Mouse (Mus musculus): ENCODE data around the gene Gm45717. TPM values are rescaled to one million over a fixed set of nuclear protein-coding genes. Genes with fewer than 3 reads are reported as not detected.

Gene Gm45717
- polyA plus RNA-seq, 1 experiment from 2014 or later = not detected

GRCm38 (mm10) chr7:140942811-140943210 is 12.9 kb downstream of the Gm45717 start:
- Histone ChIP-seq H3K27me3 (no peaks in the 10 kb centered on the region), H3K27ac (replicated peaks) (peak overlapping the region; percentile 99), H3K9me3 (replicated peaks) (no peaks in the 10 kb centered on the region), H3K36me3 (peaks cover 35% of the 10 kb centered on the region), H3K9ac (no peak overlapping the region), H3K4me3 (replicated peaks) (no peak overlapping the region), H3K4me2 (replicated peaks) (peak overlapping the region; percentile 64), H3K4me1 (peaks cover 41% of the 10 kb centered on the region)
- no peak for ATAC-seq (ENCODE audit: insufficient number of reproducible peaks, low FRiP score, low TSS enrichment, low read depth)
- 85% methylated on average over 10 of the region's 10 CpGs for WGBS

GRCm38 (mm10) chr7:140942341-140942740 is 13.4 kb downstream of the Gm45717 start:
- 45% methylated on average over 9 of the region's 9 CpGs for WGBS
- Histone ChIP-seq H3K4me2 (replicated peaks) (peak overlapping the region; percentile 64), H3K27me3 (no peaks in the 10 kb centered on the region), H3K9me3 (replicated peaks) (no peaks in the 10 kb centered on the region), H3K27ac (replicated peaks) (peak overlapping the region; percentile 99), H3K9ac (peak overlapping the region; percentile 51), H3K4me1 (peaks cover 41% of the 10 kb centered on the region), H3K36me3 (peaks cover 30% of the 10 kb centered on the region), H3K4me3 (replicated peaks) (peak overlapping the region; percentile 59)
- ATAC-seq (ENCODE audit: insufficient number of reproducible peaks, low FRiP score, low TSS enrichment, low read depth) = no peak

GRCm38 (mm10) chr7:140941222-140942051 is 14.3 kb downstream of the Gm45717 start, which contains the start of gene Pgghg:
TSS of gene Pgghg (plus strand) at chr7:140941391.
- WGBS = 2% methylated on average over 33 of the region's 33 CpGs
- Histone ChIP-seq H3K4me3 (replicated peaks) (peak within 1 kb of the TSS; percentile 59), H3K4me1 (peaks cover 41% of the 10 kb centered on the region)

DNA sequence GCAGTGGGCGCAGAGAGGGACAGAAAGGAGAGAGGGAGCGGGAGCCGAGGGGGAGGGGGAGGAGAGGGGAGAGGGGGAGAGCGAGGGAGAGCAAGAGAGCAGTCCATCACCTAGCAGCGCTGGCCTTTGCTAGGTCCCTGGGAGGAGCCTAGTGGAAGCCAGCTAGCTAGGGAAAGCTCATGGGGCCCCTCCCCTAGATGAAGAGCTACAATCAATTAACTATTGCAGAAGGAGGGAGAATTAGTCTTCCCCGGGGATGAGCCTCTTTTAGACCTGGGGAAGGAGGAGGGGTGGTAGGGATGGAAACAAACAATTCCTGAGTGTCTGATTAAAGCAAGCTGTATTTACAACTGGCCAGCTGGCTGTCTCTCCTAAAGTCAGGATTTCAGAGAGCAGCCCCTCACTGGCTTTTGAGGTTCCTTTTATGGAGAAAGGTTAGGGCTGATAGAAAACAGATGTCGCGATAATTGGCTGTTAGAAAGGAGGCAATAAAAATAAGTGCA is 16.0 kb downstream of the Gm45717 start:
- ATAC-seq (ENCODE audit: insufficient number of reproducible peaks, low FRiP score, low TSS enrichment, low read depth) = peak; percentile 63
- WGBS = 6% methylated on average over 8 of the region's 8 CpGs
- Histone ChIP-seq H3K36me3 (peaks cover 5% of the 10 kb centered on the region; the same call in 1 of the 2 replicates), H3K4me3 (replicated peaks) (no peak overlapping the region), H3K27me3 (0 out of 2 replicates have a peak, but pooled peaks cover 8% of the 10 kb centered on the region), H3K9me3 (replicated peaks) (no peaks in the 10 kb centered on the region), H3K27ac (replicated peaks) (peak overlapping the region; percentile 99), H3K4me2 (replicated peaks) (peak overlapping the region; percentile 31), H3K9ac (no peak overlapping the region), H3K4me1 (peaks cover 41% of the 10 kb centered on the region)

More at GRCm38 (mm10) chr7:140941222-140942051, 14.3 kb downstream of the Gm45717 start, which contains the start of gene Pgghg:
- Histone ChIP-seq H3K36me3 (peaks cover 21% of the 10 kb centered on the region), H3K27ac (replicated peaks) (peak within 1 kb of the TSS; percentile 99), H3K9ac (peak within 1 kb of the TSS; percentile 51), H3K4me2 (replicated peaks) (peak within 1 kb of the TSS; percentile 64), H3K27me3 (0 out of 2 replicates have a peak, but pooled peaks cover 4% of the 10 kb centered on the region), H3K9me3 (replicated peaks) (no peaks in the 10 kb centered on the region)
- peak; percentile 89 for ATAC-seq (ENCODE audit: insufficient number of reproducible peaks, low FRiP score, low TSS enrichment, low read depth)

DNA sequence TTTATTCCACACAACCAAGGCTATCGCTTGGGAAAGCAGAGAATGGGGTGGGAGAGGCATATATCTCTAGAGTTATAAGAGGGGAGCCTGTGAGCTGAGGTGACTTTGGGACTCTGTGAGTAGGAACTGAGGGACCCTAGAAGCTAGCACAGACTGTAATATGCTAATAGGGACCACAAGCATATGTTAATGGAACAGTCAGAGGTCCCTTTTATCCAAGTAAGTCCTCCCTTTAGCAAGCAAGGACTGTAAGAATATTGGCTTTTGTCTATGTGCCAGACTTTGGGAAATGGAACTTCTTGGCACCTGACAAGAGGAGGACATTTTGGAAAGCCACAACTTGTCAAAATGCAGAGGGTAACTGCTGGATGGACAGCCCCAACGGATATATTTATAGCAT is 16.8 kb downstream of the Gm45717 start:
- H3K27ac ChIP-seq (replicated peaks) = peak overlapping the region; percentile 99
- 22% methylated on average over 2 of the region's 2 CpGs for WGBS
- H3K36me3 ChIP-seq = peaks cover 4% of the 10 kb centered on the region; the same call in 1 of the 2 replicates
- H3K4me3 ChIP-seq (replicated peaks) = no peak overlapping the region
- no peaks in the 10 kb centered on the region for H3K9me3 ChIP-seq (replicated peaks)
- no peak overlapping the region for H3K9ac ChIP-seq
- 0 out of 2 replicates have a peak overlapping the region, but pooled peaks have one; percentile 31 for H3K4me2 ChIP-seq (replicated peaks)
- H3K4me1 ChIP-seq = peaks cover 41% of the 10 kb centered on the region
- H3K27me3 ChIP-seq = 0 out of 2 replicates have a peak, but pooled peaks cover 11% of the 10 kb centered on the region
- ATAC-seq (ENCODE audit: insufficient number of reproducible peaks, low FRiP score, low TSS enrichment, low read depth) = no peak

- Histone ChIP-seq H3K4me2 (replicated peaks) (no peak overlapping the region), H3K27ac (replicated peaks) (no peak overlapping the region), H3K4me3 (replicated peaks) (no peak overlapping the region), H3K36me3 (peaks cover 2% of the 10 kb centered on the region; the same call in 1 of the 2 replicates), H3K9ac (no peak overlapping the region), H3K9me3 (replicated peaks) (no peaks in the 10 kb centered on the region), H3K27me3 (0 out of 2 replicates have a peak, but pooled peaks cover 11% of the 10 kb centered on the region), H3K4me1 (peaks cover 40% of the 10 kb centered on the region)
- 44% methylated on average over 3 of the region's 3 CpGs for WGBS
- no peak for ATAC-seq (ENCODE audit: insufficient number of reproducible peaks, low FRiP score, low TSS enrichment, low read depth)
Measured at GRCm38 (mm10) chr7:140938436-140938835, 17.3 kb downstream of the Gm45717 start.

DNA sequence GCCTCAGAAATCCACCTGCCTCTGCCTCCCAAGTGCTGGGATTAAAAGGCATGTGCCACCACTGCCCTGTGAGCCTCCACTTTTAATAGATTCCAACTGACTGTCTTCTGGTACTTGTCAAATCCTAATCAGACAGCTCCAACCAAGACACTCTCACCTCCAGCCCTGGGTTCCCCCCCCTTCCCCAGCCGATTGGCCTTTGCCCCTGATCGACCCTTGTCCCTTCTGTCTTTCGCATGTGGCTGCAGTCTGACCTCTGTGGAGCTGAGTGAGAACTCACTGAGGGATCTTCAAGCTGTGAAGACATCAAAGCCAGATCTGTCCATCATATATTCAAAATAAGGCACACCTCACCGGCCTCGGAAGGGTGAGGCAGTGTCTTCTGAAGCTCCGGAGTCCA is 28.6 kb downstream of the Gm45717 start:
- H3K9me3 ChIP-seq (replicated peaks) = no peaks in the 10 kb centered on the region
- H3K27ac ChIP-seq (replicated peaks) = no peak overlapping the region
- WGBS = 84% methylated on average over 6 of the region's 6 CpGs
- peaks cover 10% of the 10 kb centered on the region for H3K4me1 ChIP-seq
- no peak overlapping the region for H3K4me2 ChIP-seq (replicated peaks)
- no peak overlapping the region for H3K4me3 ChIP-seq (replicated peaks)
- no peaks in the 10 kb centered on the region for H3K36me3 ChIP-seq
- H3K27me3 ChIP-seq = peaks cover 39% of the 10 kb centered on the region
- no peak overlapping the region for H3K9ac ChIP-seq
- ATAC-seq (ENCODE audit: insufficient number of reproducible peaks, low FRiP score, low TSS enrichment, low read depth) = no peak

DNA sequence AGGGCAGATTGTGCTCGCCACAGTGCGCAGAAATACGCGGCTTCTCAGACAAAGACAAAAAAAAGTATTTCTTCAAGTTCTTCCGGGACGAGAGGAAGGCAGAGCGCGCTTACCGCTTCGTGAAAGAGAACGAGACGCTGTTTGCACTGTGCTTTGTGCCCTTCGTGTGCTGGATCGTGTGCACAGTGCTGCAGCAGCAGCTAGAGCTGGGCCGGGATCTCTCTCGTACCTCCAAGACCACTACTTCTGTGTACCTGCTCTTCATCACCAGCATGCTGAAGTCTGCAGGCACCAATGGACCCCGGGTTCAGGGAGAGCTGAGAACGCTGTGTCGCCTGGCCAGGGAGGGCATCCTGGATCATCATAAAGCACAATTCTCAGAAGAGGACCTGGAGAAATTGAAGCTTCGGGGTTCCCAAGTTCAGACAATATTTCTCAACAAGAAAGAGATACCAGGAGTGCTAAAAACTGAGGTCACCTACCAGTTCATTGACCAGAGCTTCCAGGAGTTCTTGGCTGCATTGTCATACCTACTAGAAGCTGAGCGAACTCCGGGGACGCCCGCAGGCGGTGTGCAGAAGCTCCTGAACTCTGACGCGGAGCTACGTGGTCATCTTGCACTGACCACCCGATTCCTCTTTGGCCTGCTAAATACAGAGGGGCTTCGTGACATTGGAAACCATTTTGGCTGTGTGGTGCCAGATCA is 32.5 kb downstream of the Gm45717 start:
- H3K9ac ChIP-seq = no peak overlapping the region
- H3K27me3 ChIP-seq = peaks cover 75% of the 10 kb centered on the region
- H3K4me1 ChIP-seq = peaks cover 14% of the 10 kb centered on the region
- H3K4me3 ChIP-seq (replicated peaks) = peak overlapping the region; percentile 39
- H3K9me3 ChIP-seq (replicated peaks) = no peaks in the 10 kb centered on the region
- no peak overlapping the region for H3K27ac ChIP-seq (replicated peaks)
- H3K4me2 ChIP-seq (replicated peaks) = peak overlapping the region; percentile 71
- WGBS = 22% methylated on average over 30 of the region's 30 CpGs
- ATAC-seq (ENCODE audit: insufficient number of reproducible peaks, low FRiP score, low TSS enrichment, low read depth) = no peak
- H3K36me3 ChIP-seq = no peaks in the 10 kb centered on the region

- Histone ChIP-seq H3K9me3 (replicated peaks) (no peaks in the 10 kb centered on the region), H3K36me3 (no peaks in the 10 kb centered on the region), H3K4me2 (replicated peaks) (peak overlapping the region; percentile 71), H3K27me3 (peaks cover 78% of the 10 kb centered on the region), H3K4me3 (replicated peaks) (peak overlapping the region; percentile 39), H3K27ac (replicated peaks) (no peak overlapping the region), H3K9ac (no peak overlapping the region), H3K4me1 (peaks cover 14% of the 10 kb centered on the region)
- under 1% methylated on average over 49 of the region's 49 CpGs for WGBS
- ATAC-seq (ENCODE audit: insufficient number of reproducible peaks, low FRiP score, low TSS enrichment, low read depth) = no peak
Measured at GRCm38 (mm10) chr7:140922398-140923069, 33.2 kb downstream of the Gm45717 start.

GRCm38 (mm10) chr7:140921225-140921975 is 34.3 kb downstream of the Gm45717 start:
- H3K36me3 ChIP-seq = no peaks in the 10 kb centered on the region
- H3K4me3 ChIP-seq (replicated peaks) = no peak overlapping the region
- 27% methylated on average over 22 of the region's 22 CpGs for WGBS
- H3K4me2 ChIP-seq (replicated peaks) = 0 out of 2 replicates have a peak overlapping the region, but pooled peaks have one; percentile 71
- H3K27ac ChIP-seq (replicated peaks) = no peak overlapping the region
- no peak for ATAC-seq (ENCODE audit: insufficient number of reproducible peaks, low FRiP score, low TSS enrichment, low read depth)
- peaks cover 14% of the 10 kb centered on the region for H3K4me1 ChIP-seq
- H3K9me3 ChIP-seq (replicated peaks) = no peaks in the 10 kb centered on the region
- no peak overlapping the region for H3K9ac ChIP-seq
- peaks cover 78% of the 10 kb centered on the region for H3K27me3 ChIP-seq
